Mouse (Mus musculus): ENCODE results near the gene Scmh1. TPM values are rescaled to one million over a fixed set of nuclear protein-coding genes. Genes with fewer than 3 reads are reported as not detected.

The Scmh1 gene
- polyA plus RNA-seq, 1 experiment: 36.9 TPM

GRCm38 (mm10) chr4:120373813-120374212 lies 31.3 kb upstream of the Scmh1 start:
- TF ChIP-seq POLR2A (IDR thresholded peaks at IDR 0.05; ENCODE audit: borderline replicate concordance, extremely low read depth, low read depth, low read length) (no peak), CTCF (IDR thresholded peaks at IDR 0.05; ENCODE audit: insufficient read depth, low read length) (no peak)
- no peak overlapping the region for H3K4me3 ChIP-seq (replicated peaks; ENCODE audit: extremely low read depth, low read depth, low read length)
- 42% methylated on average over 4 of the region's 4 CpGs for WGBS

GRCm38 (mm10) chr4:120380811-120381391 lies 24.2 kb upstream of the Scmh1 start:
- TF ChIP-seq CTCF (IDR thresholded peaks at IDR 0.05; ENCODE audit: insufficient read depth, low read length) (no peak), POLR2A (IDR thresholded peaks at IDR 0.05; ENCODE audit: borderline replicate concordance, extremely low read depth, low read depth, low read length) (no peak)
- WGBS: 7% methylated on average over 7 of the region's 7 CpGs
- H3K4me1 ChIP-seq (ENCODE audit: control insufficient read depth, insufficient read depth, low read length): peaks cover 3% of the 10 kb centered on the region; the same call in 1 of the 2 replicates
- peak overlapping the region; percentile 53 for H3K4me3 ChIP-seq (replicated peaks; ENCODE audit: extremely low read depth, low read depth, low read length)
- peak; percentile 57 for DNase-seq

More at GRCm38 (mm10) chr4:120373813-120374212, 31.3 kb upstream of the Scmh1 start:
- peaks cover 3% of the 10 kb centered on the region; the same call in 1 of the 2 replicates for H3K4me1 ChIP-seq (ENCODE audit: control insufficient read depth, insufficient read depth, low read length)
- DNase-seq: no peak

GRCm38 (mm10) chr4:120385496-120385895 lies 19.6 kb upstream of the Scmh1 start:
- Histone ChIP-seq H3K4me1 (ENCODE audit: control insufficient read depth, insufficient read depth, low read length) (peaks cover 3% of the 10 kb centered on the region; the same call in 1 of the 2 replicates), H3K4me3 (replicated peaks; ENCODE audit: extremely low read depth, low read depth, low read length) (no peak overlapping the region)
- TF ChIP-seq CTCF (IDR thresholded peaks at IDR 0.05; ENCODE audit: insufficient read depth, low read length) (no peak), POLR2A (IDR thresholded peaks at IDR 0.05; ENCODE audit: borderline replicate concordance, extremely low read depth, low read depth, low read length) (no peak)
- DNase-seq: no peak
- WGBS: 75% methylated on average over 2 of the region's 2 CpGs

- WGBS: 31% methylated on average over 4 of the region's 4 CpGs
- peaks cover 2% of the 10 kb centered on the region; the same call in 1 of the 2 replicates for H3K4me1 ChIP-seq (ENCODE audit: control insufficient read depth, insufficient read depth, low read length)
- DNase-seq: peak; percentile 37
- H3K4me3 ChIP-seq (replicated peaks; ENCODE audit: extremely low read depth, low read depth, low read length): no peak overlapping the region
- TF ChIP-seq CTCF (IDR thresholded peaks at IDR 0.05; ENCODE audit: insufficient read depth, low read length): 0 out of 2 replicates have a peak, but pooled peaks have one; percentile 8
- no peak for TF ChIP-seq POLR2A (IDR thresholded peaks at IDR 0.05; ENCODE audit: borderline replicate concordance, extremely low read depth, low read depth, low read length)
Measured at GRCm38 (mm10) chr4:120387496-120387895, 17.6 kb upstream of the Scmh1 start.

GRCm38 (mm10) chr4:120387968-120388367 lies 17.1 kb upstream of the Scmh1 start:
- WGBS: 87% methylated on average over 2 of the region's 2 CpGs
- Histone ChIP-seq H3K4me1 (ENCODE audit: control insufficient read depth, insufficient read depth, low read length) (peaks cover 3% of the 10 kb centered on the region; the same call in 1 of the 2 replicates), H3K4me3 (replicated peaks; ENCODE audit: extremely low read depth, low read depth, low read length) (no peak overlapping the region)
- DNase-seq: no peak
- TF ChIP-seq CTCF (IDR thresholded peaks at IDR 0.05; ENCODE audit: insufficient read depth, low read length) (no peak), POLR2A (IDR thresholded peaks at IDR 0.05; ENCODE audit: borderline replicate concordance, extremely low read depth, low read depth, low read length) (no peak)

GRCm38 (mm10) chr4:120388998-120389542 lies 16.0 kb upstream of the Scmh1 start:
- DNase-seq: no peak
- WGBS: 55% methylated on average over 3 of the region's 3 CpGs
- no peak for TF ChIP-seq CTCF (IDR thresholded peaks at IDR 0.05; ENCODE audit: insufficient read depth, low read length)
- no peak overlapping the region for H3K4me3 ChIP-seq (replicated peaks; ENCODE audit: extremely low read depth, low read depth, low read length)
- H3K4me1 ChIP-seq (ENCODE audit: control insufficient read depth, insufficient read depth, low read length): peaks cover 3% of the 10 kb centered on the region; the same call in 1 of the 2 replicates

- no peak for TF ChIP-seq CTCF (IDR thresholded peaks at IDR 0.05; ENCODE audit: insufficient read depth, low read length)
- Histone ChIP-seq H3K4me1 (ENCODE audit: control insufficient read depth, insufficient read depth, low read length) (peaks cover 3% of the 10 kb centered on the region; the same call in 1 of the 2 replicates), H3K4me3 (replicated peaks; ENCODE audit: extremely low read depth, low read depth, low read length) (no peak overlapping the region)
- no peak for DNase-seq
- 81% methylated on average over 6 of the region's 6 CpGs for WGBS
Measured at GRCm38 (mm10) chr4:120389546-120389945, 15.5 kb upstream of the Scmh1 start.

- DNase-seq: no peak
- 66% methylated on average over 6 of the region's 6 CpGs for WGBS
- TF ChIP-seq CTCF (IDR thresholded peaks at IDR 0.05; ENCODE audit: insufficient read depth, low read length): no peak
- TF ChIP-seq POLR2A (IDR thresholded peaks at IDR 0.05; ENCODE audit: borderline replicate concordance, extremely low read depth, low read depth, low read length): no peak
- peaks cover 3% of the 10 kb centered on the region; the same call in 1 of the 2 replicates for H3K4me1 ChIP-seq (ENCODE audit: control insufficient read depth, insufficient read depth, low read length)
- H3K4me3 ChIP-seq (replicated peaks; ENCODE audit: extremely low read depth, low read depth, low read length): no peak overlapping the region
Measured at GRCm38 (mm10) chr4:120391591-120391990, 13.5 kb upstream of the Scmh1 start.

GRCm38 (mm10) chr4:120392341-120392740 lies 12.7 kb upstream of the Scmh1 start:
- no peak overlapping the region for H3K4me3 ChIP-seq (replicated peaks; ENCODE audit: extremely low read depth, low read depth, low read length)
- H3K4me1 ChIP-seq (ENCODE audit: control insufficient read depth, insufficient read depth, low read length): peaks cover 3% of the 10 kb centered on the region; the same call in 1 of the 2 replicates
- TF ChIP-seq CTCF (IDR thresholded peaks at IDR 0.05; ENCODE audit: insufficient read depth, low read length): no peak
- no peak for TF ChIP-seq POLR2A (IDR thresholded peaks at IDR 0.05; ENCODE audit: borderline replicate concordance, extremely low read depth, low read depth, low read length)
- WGBS: 76% methylated on average over 4 of the region's 4 CpGs
- DNase-seq: no peak

GRCm38 (mm10) chr4:120392748-120393147 lies 12.3 kb upstream of the Scmh1 start:
- Histone ChIP-seq H3K4me3 (replicated peaks; ENCODE audit: extremely low read depth, low read depth, low read length) (no peak overlapping the region), H3K4me1 (ENCODE audit: control insufficient read depth, insufficient read depth, low read length) (peaks cover 3% of the 10 kb centered on the region; the same call in 1 of the 2 replicates)
- no peak for DNase-seq
- 30% methylated on average over 3 of the region's 3 CpGs for WGBS
- TF ChIP-seq POLR2A (IDR thresholded peaks at IDR 0.05; ENCODE audit: borderline replicate concordance, extremely low read depth, low read depth, low read length): no peak
- TF ChIP-seq CTCF (IDR thresholded peaks at IDR 0.05; ENCODE audit: insufficient read depth, low read length): no peak
